Mouse (Mus musculus): ENCODE results near the gene Gpr107. TPM values are rescaled to one million over a fixed set of nuclear protein-coding genes. Genes with fewer than 3 reads are reported as not detected.

Gene Gpr107
- polyA plus RNA-seq, 1 experiment from 2014 or later, result 24.1 TPM

Other genes with a start within 250 kb of the Gpr107 start
- gene Ptges, start 222.5 kb upstream of the Gpr107 start, polyA plus RNA-seq (2015; fragmentation: Nextera tagmentation; extraction: Ambion mirVana), result 3.2 and 3.4 TPM in 2 replicates
- 24.2 and 26.1 TPM in 2 replicates for gene Tor1b, start 199.4 kb upstream of the Gpr107 start, polyA plus RNA-seq (2015; fragmentation: Nextera tagmentation; extraction: Ambion mirVana)
- gene Tor1a, start 184.4 kb upstream of the Gpr107 start, polyA plus RNA-seq (2015; fragmentation: Nextera tagmentation; extraction: Ambion mirVana), result 80.1 and 83.6 TPM in 2 replicates
- gene BC005624, start 170.1 kb upstream of the Gpr107 start, polyA plus RNA-seq (2015; fragmentation: Nextera tagmentation; extraction: Ambion mirVana), result 64.0 and 66.2 TPM in 2 replicates
- 9.0 and 13.2 TPM in 2 replicates for gene Usp20, start 170.0 kb upstream of the Gpr107 start, polyA plus RNA-seq (2015; fragmentation: Nextera tagmentation; extraction: Ambion mirVana)
- 45.6 and 59.9 TPM in 2 replicates for gene Fnbp1, start 10.3 kb upstream of the Gpr107 start, polyA plus RNA-seq (2015; fragmentation: Nextera tagmentation; extraction: Ambion mirVana)
- 6.3 and 6.7 TPM in 2 replicates for gene Ncs1, start 93.5 kb downstream of the Gpr107 start, polyA plus RNA-seq (2015; fragmentation: Nextera tagmentation; extraction: Ambion mirVana)
- 0.26 and 0.31 TPM in 2 replicates for gene Hmcn2, start 162.1 kb downstream of the Gpr107 start, polyA plus RNA-seq (2015; fragmentation: Nextera tagmentation; extraction: Ambion mirVana)